Mouse (Mus musculus): ENCODE data around the gene Gm3285. TPM values are rescaled to one million over a fixed set of nuclear protein-coding genes. Genes with fewer than 3 reads are reported as not detected.

Gene Gm3285
- not detected in 2 replicates for polyA plus RNA-seq (2014; fragmentation: Nextera tagmentation; extraction: Ambion mirVana)

GRCm38 (mm10) chr10:77861675-77862074, at the start of gene Gm3285:
Gene Gm3285, plus strand, starts transcription at chr10:77861975.
- no peaks in the 10 kb centered on the region for H3K27me3 ChIP-seq (ENCODE audit: control insufficient read depth, insufficient read depth, low read length)
- H3K4me2 ChIP-seq (ENCODE audit: low read depth, low read length) = no peak within 1 kb of the TSS
- H3K9ac ChIP-seq (replicated peaks; ENCODE audit: low read depth, low read length) = no peak within 1 kb of the TSS
- WGBS = 66% methylated on average over 7 of the region's 7 CpGs
- H3K4me1 ChIP-seq (ENCODE audit: control insufficient read depth, insufficient read depth, low read length) = no peaks in the 10 kb centered on the region
- no peak within 1 kb of the TSS for H3K4me3 ChIP-seq (ENCODE audit: low read depth, low read length)
- H3K36me3 ChIP-seq (ENCODE audit: control insufficient read depth, insufficient read depth, low read length) = no peaks in the 10 kb centered on the region
- no peak for ATAC-seq (ENCODE audit: low read depth)
- no peak within 1 kb of the TSS for H3K27ac ChIP-seq (ENCODE audit: low read depth, low read length)
- H3K9me3 ChIP-seq (ENCODE audit: control insufficient read depth, low read length) = no peaks in the 10 kb centered on the region

GRCm38 (mm10) chr10:77814382-77814781, 47.4 kb upstream of the Gm3285 start, which contains the start of gene Gm2696:
Gene Gm2696, plus strand, starts transcription at chr10:77814682.
- no peak within 1 kb of the TSS for H3K9ac ChIP-seq (replicated peaks; ENCODE audit: low read depth, low read length)

GRCm38 (mm10) chr10:77815514-77815913, 46.3 kb upstream of the Gm3285 start:
- WGBS = 36% methylated on average over 5 of the region's 5 CpGs
- ATAC-seq (ENCODE audit: low read depth) = no peak
- Histone ChIP-seq H3K9me3 (ENCODE audit: control insufficient read depth, low read length) (no peaks in the 10 kb centered on the region), H3K4me3 (ENCODE audit: low read depth, low read length) (no peak overlapping the region), H3K27me3 (ENCODE audit: control insufficient read depth, insufficient read depth, low read length) (no peaks in the 10 kb centered on the region), H3K9ac (replicated peaks; ENCODE audit: low read depth, low read length) (no peak overlapping the region), H3K4me2 (ENCODE audit: low read depth, low read length) (no peak overlapping the region), H3K27ac (ENCODE audit: low read depth, low read length) (no peak overlapping the region), H3K36me3 (ENCODE audit: control insufficient read depth, insufficient read depth, low read length) (no peaks in the 10 kb centered on the region), H3K4me1 (ENCODE audit: control insufficient read depth, insufficient read depth, low read length) (no peaks in the 10 kb centered on the region)

More at GRCm38 (mm10) chr10:77814382-77814781, 47.4 kb upstream of the Gm3285 start, which contains the start of gene Gm2696:
- 59% methylated on average over 4 of the region's 4 CpGs for WGBS
- no peaks in the 10 kb centered on the region for H3K4me1 ChIP-seq (ENCODE audit: control insufficient read depth, insufficient read depth, low read length)
- H3K36me3 ChIP-seq (ENCODE audit: control insufficient read depth, insufficient read depth, low read length) = no peaks in the 10 kb centered on the region
- ATAC-seq (ENCODE audit: low read depth) = no peak
- no peak within 1 kb of the TSS for H3K4me2 ChIP-seq (ENCODE audit: low read depth, low read length)
- H3K27me3 ChIP-seq (ENCODE audit: control insufficient read depth, insufficient read depth, low read length) = no peaks in the 10 kb centered on the region
- H3K9me3 ChIP-seq (ENCODE audit: control insufficient read depth, low read length) = no peaks in the 10 kb centered on the region
- no peak within 1 kb of the TSS for H3K4me3 ChIP-seq (ENCODE audit: low read depth, low read length)
- no peak within 1 kb of the TSS for H3K27ac ChIP-seq (ENCODE audit: low read depth, low read length)

- no peak overlapping the region for H3K4me2 ChIP-seq (ENCODE audit: low read depth, low read length)
- over 99% methylated on average over 4 of the region's 4 CpGs for WGBS
- no peak for ATAC-seq (ENCODE audit: low read depth)
- H3K9ac ChIP-seq (replicated peaks; ENCODE audit: low read depth, low read length) = no peak overlapping the region
- H3K4me3 ChIP-seq (ENCODE audit: low read depth, low read length) = no peak overlapping the region
- no peaks in the 10 kb centered on the region for H3K27me3 ChIP-seq (ENCODE audit: control insufficient read depth, insufficient read depth, low read length)
- no peaks in the 10 kb centered on the region for H3K36me3 ChIP-seq (ENCODE audit: control insufficient read depth, insufficient read depth, low read length)
- H3K9me3 ChIP-seq (ENCODE audit: control insufficient read depth, low read length) = no peaks in the 10 kb centered on the region
- H3K27ac ChIP-seq (ENCODE audit: low read depth, low read length) = no peak overlapping the region
- no peaks in the 10 kb centered on the region for H3K4me1 ChIP-seq (ENCODE audit: control insufficient read depth, insufficient read depth, low read length)
Measured at GRCm38 (mm10) chr10:77818523-77818922, 43.3 kb upstream of the Gm3285 start.

GRCm38 (mm10) chr10:77819203-77819602, 42.6 kb upstream of the Gm3285 start:
- no peaks in the 10 kb centered on the region for H3K4me1 ChIP-seq (ENCODE audit: control insufficient read depth, insufficient read depth, low read length)
- 44% methylated on average over 4 of the region's 4 CpGs for WGBS
- H3K4me3 ChIP-seq (ENCODE audit: low read depth, low read length) = no peak overlapping the region
- no peak overlapping the region for H3K4me2 ChIP-seq (ENCODE audit: low read depth, low read length)
- no peaks in the 10 kb centered on the region for H3K36me3 ChIP-seq (ENCODE audit: control insufficient read depth, insufficient read depth, low read length)
- H3K9me3 ChIP-seq (ENCODE audit: control insufficient read depth, low read length) = no peaks in the 10 kb centered on the region
- no peak overlapping the region for H3K9ac ChIP-seq (replicated peaks; ENCODE audit: low read depth, low read length)
- no peaks in the 10 kb centered on the region for H3K27me3 ChIP-seq (ENCODE audit: control insufficient read depth, insufficient read depth, low read length)
- no peak overlapping the region for H3K27ac ChIP-seq (ENCODE audit: low read depth, low read length)
- no peak for ATAC-seq (ENCODE audit: low read depth)

GRCm38 (mm10) chr10:77826951-77827350, 34.8 kb upstream of the Gm3285 start, which contains the start of gene Krtap10-4:
Gene Krtap10-4, minus strand, starts transcription at chr10:77827095.
- Histone ChIP-seq H3K36me3 (ENCODE audit: control insufficient read depth, insufficient read depth, low read length) (no peaks in the 10 kb centered on the region), H3K4me2 (ENCODE audit: low read depth, low read length) (no peak within 1 kb of the TSS), H3K4me1 (ENCODE audit: control insufficient read depth, insufficient read depth, low read length) (no peaks in the 10 kb centered on the region), H3K27ac (ENCODE audit: low read depth, low read length) (no peak within 1 kb of the TSS), H3K4me3 (ENCODE audit: low read depth, low read length) (no peak within 1 kb of the TSS), H3K27me3 (ENCODE audit: control insufficient read depth, insufficient read depth, low read length) (no peaks in the 10 kb centered on the region), H3K9ac (replicated peaks; ENCODE audit: low read depth, low read length) (no peak within 1 kb of the TSS), H3K9me3 (ENCODE audit: control insufficient read depth, low read length) (no peaks in the 10 kb centered on the region)
- ATAC-seq (ENCODE audit: low read depth) = no peak
- WGBS = 80% methylated on average over 6 of the region's 6 CpGs

GRCm38 (mm10) chr10:77835647-77836046, 26.1 kb upstream of the Gm3285 start, which contains the start of gene Krtap10-10:
Gene Krtap10-10, plus strand, starts transcription at chr10:77835947.
- Histone ChIP-seq H3K9ac (replicated peaks; ENCODE audit: low read depth, low read length) (no peak within 1 kb of the TSS), H3K27ac (ENCODE audit: low read depth, low read length) (no peak within 1 kb of the TSS), H3K27me3 (ENCODE audit: control insufficient read depth, insufficient read depth, low read length) (no peaks in the 10 kb centered on the region), H3K36me3 (ENCODE audit: control insufficient read depth, insufficient read depth, low read length) (no peaks in the 10 kb centered on the region), H3K9me3 (ENCODE audit: control insufficient read depth, low read length) (no peaks in the 10 kb centered on the region), H3K4me2 (ENCODE audit: low read depth, low read length) (no peak within 1 kb of the TSS), H3K4me3 (ENCODE audit: low read depth, low read length) (no peak within 1 kb of the TSS), H3K4me1 (ENCODE audit: control insufficient read depth, insufficient read depth, low read length) (no peaks in the 10 kb centered on the region)
- 74% methylated on average over 9 of the region's 9 CpGs for WGBS
- no peak for ATAC-seq (ENCODE audit: low read depth)

- Histone ChIP-seq H3K9ac (replicated peaks; ENCODE audit: low read depth, low read length) (no peak overlapping the region), H3K4me3 (ENCODE audit: low read depth, low read length) (no peak overlapping the region), H3K9me3 (ENCODE audit: control insufficient read depth, low read length) (no peaks in the 10 kb centered on the region), H3K36me3 (ENCODE audit: control insufficient read depth, insufficient read depth, low read length) (no peaks in the 10 kb centered on the region), H3K4me1 (ENCODE audit: control insufficient read depth, insufficient read depth, low read length) (no peaks in the 10 kb centered on the region), H3K4me2 (ENCODE audit: low read depth, low read length) (no peak overlapping the region), H3K27me3 (ENCODE audit: control insufficient read depth, insufficient read depth, low read length) (no peaks in the 10 kb centered on the region), H3K27ac (ENCODE audit: low read depth, low read length) (no peak overlapping the region)
- ATAC-seq (ENCODE audit: low read depth) = no peak
- 76% methylated on average over 6 of the region's 6 CpGs for WGBS
Measured at GRCm38 (mm10) chr10:77839006-77839405, 22.8 kb upstream of the Gm3285 start.

- no peak for ATAC-seq (ENCODE audit: low read depth)
Measured at GRCm38 (mm10) chr10:77846503-77846902, 15.3 kb upstream of the Gm3285 start, which contains the start of gene Gm36176. Gene Gm36176, plus strand, starts transcription at chr10:77846803.

More at GRCm38 (mm10) chr10:77846503-77846902, 15.3 kb upstream of the Gm3285 start, which contains the start of gene Gm36176:
- no peaks in the 10 kb centered on the region for H3K27me3 ChIP-seq (ENCODE audit: control insufficient read depth, insufficient read depth, low read length)
- no peaks in the 10 kb centered on the region for H3K36me3 ChIP-seq (ENCODE audit: control insufficient read depth, insufficient read depth, low read length)
- H3K9me3 ChIP-seq (ENCODE audit: control insufficient read depth, low read length) = no peaks in the 10 kb centered on the region
- H3K4me1 ChIP-seq (ENCODE audit: control insufficient read depth, insufficient read depth, low read length) = no peaks in the 10 kb centered on the region
- WGBS = 94% methylated on average over 3 of the region's 3 CpGs
- H3K4me3 ChIP-seq (ENCODE audit: low read depth, low read length) = no peak within 1 kb of the TSS
- H3K9ac ChIP-seq (replicated peaks; ENCODE audit: low read depth, low read length) = no peak within 1 kb of the TSS
- no peak within 1 kb of the TSS for H3K4me2 ChIP-seq (ENCODE audit: low read depth, low read length)
- no peak within 1 kb of the TSS for H3K27ac ChIP-seq (ENCODE audit: low read depth, low read length)
